24 mouse cellular contexts compared by ENCODE assay signal in the genomic region with DNA sequence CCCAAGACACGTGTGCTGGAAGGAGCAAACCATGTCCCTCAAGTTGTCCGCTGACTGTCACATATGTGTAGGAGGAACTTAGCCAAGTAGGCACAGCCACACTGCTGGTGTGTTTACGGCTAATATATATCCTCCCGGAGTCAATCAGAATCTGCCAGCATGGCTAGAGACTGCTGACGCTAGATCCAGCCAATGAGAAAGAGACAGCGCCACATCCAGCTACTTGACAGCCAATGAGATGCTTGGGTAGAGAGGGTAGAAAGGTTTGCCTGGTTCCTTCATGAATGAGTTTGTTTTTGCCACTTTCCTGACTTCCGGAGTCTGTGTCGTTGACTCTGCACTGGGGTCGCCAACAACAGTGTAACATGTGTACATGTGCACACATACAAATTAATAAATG.
DNase-seq lines count a peak whose midpoint lies in the region; ATAC-seq and TF ChIP-seq lines count a peak whose summit lies in the region.
"Had no signal": no experiment of that assay in that cellular context is flagged by ENCODE, and none has a peak within 500 bp of the region (broad histone marks: within the 10 kb centered on the region; RNA-seq: fewer than 3 reads in every experiment).

No protein-coding gene starts in this region.

- no peaks in the 10 kb centered on the region for H3K36me3 ChIP-seq in midbrain, postnatal 0 days (ENCODE audit: insufficient read depth, low read length)
- no peaks in the 10 kb centered on the region for H3K36me3 ChIP-seq in forebrain, embryonic 10.5 days (replicated peaks)
- H3K36me3 ChIP-seq: embryonic facial prominence, embryonic 10.5 days; embryonic facial prominence, embryonic 12.5 days; forebrain, embryonic 15.5 days; G1E had no signal

- H3K4me3 ChIP-seq in midbrain, postnatal 0 days (ENCODE audit: low read depth, low read length): no peak overlapping the region
- no peak overlapping the region for H3K4me3 ChIP-seq in forebrain, embryonic 10.5 days
- H3K4me3 ChIP-seq: embryonic facial prominence, embryonic 10.5 days; embryonic facial prominence, embryonic 12.5 days; forebrain, embryonic 13.5 days; forebrain, embryonic 15.5 days had no signal

- H3K9ac ChIP-seq in midbrain, postnatal 0 days (replicated peaks; ENCODE audit: low read length, poor library complexity, severe bottlenecking): no peak overlapping the region
- H3K9ac ChIP-seq: embryonic facial prominence, embryonic 12.5 days; forebrain, embryonic 13.5 days; forebrain, embryonic 15.5 days; forebrain, postnatal 0 days had no signal

- no peaks in the 10 kb centered on the region for H3K9me3 ChIP-seq in midbrain, postnatal 0 days (ENCODE audit: low read length)
- no peaks in the 10 kb centered on the region for H3K9me3 ChIP-seq in forebrain, embryonic 10.5 days
- H3K9me3 ChIP-seq: embryonic facial prominence, embryonic 10.5 days; embryonic facial prominence, embryonic 12.5 days; forebrain, embryonic 13.5 days; forebrain, embryonic 15.5 days had no signal

- no peaks in the 10 kb centered on the region for H3K27me3 ChIP-seq in midbrain, postnatal 0 days (ENCODE audit: insufficient read depth, low read length)
- no peaks in the 10 kb centered on the region for H3K27me3 ChIP-seq in forebrain, embryonic 10.5 days (ENCODE audit: poor library complexity, severe bottlenecking)
- H3K27me3 ChIP-seq: embryonic facial prominence, embryonic 12.5 days; forebrain, embryonic 13.5 days; forebrain, embryonic 15.5 days had no signal

- H3K27ac ChIP-seq in midbrain, postnatal 0 days (ENCODE audit: low read depth, low read length): no peak overlapping the region
- H3K27ac ChIP-seq in forebrain, embryonic 10.5 days: no peak overlapping the region
- H3K27ac ChIP-seq: embryonic facial prominence, embryonic 10.5 days; embryonic facial prominence, embryonic 12.5 days; forebrain, embryonic 13.5 days; forebrain, embryonic 15.5 days had no signal

- 94% methylated on average over 9 of the region's 9 CpGs for WGBS in midbrain, postnatal 0 days
- WGBS in forebrain, embryonic 10.5 days: 94% methylated on average over 9 of the region's 9 CpGs

- H3K4me2 ChIP-seq in midbrain, postnatal 0 days (ENCODE audit: low read depth, low read length, poor library complexity, severe bottlenecking): no peak overlapping the region
- H3K4me2 ChIP-seq: embryonic facial prominence, embryonic 12.5 days; forebrain, embryonic 13.5 days; forebrain, embryonic 15.5 days had no signal

- DNase-seq in heart, adult 11 months: peak; percentile 64
- DNase-seq in heart, adult 9 months (ENCODE audit: low spot score in 2 of 2): no peak
- DNase-seq in testis, postnatal 14 days (ENCODE audit: low spot score): peak; percentile 40
- DNase-seq in testis, postnatal 10 days (ENCODE audit: low spot score): no peak
- peak; percentile 4 for DNase-seq in NIH3T3 (ENCODE audit: low read depth)
- peak; percentile 19 for DNase-seq in brain, adult 2 months (ENCODE audit: low read depth, low spot score)
- no peak for DNase-seq in midbrain, postnatal 0 days (ENCODE audit: low spot score)
- DNase-seq in forebrain, embryonic 10.5 days (ENCODE audit: extremely low spot score, low spot score): no peak
- DNase-seq: adrenal gland, adult 8-10 months; adrenal gland, postnatal 14 days; adrenal gland, postnatal 36 days; B cell, adult 2 months; cerebellum, adult 11 months; cerebellum, adult 2 months; cerebellum, adult 9-10 months; cerebellum, postnatal 25 days; forebrain, postnatal 0 days had no signal

- no peak for TF ChIP-seq CTCF in midbrain, postnatal 0 days (IDR thresholded peaks at IDR 0.05)

- no peak for ATAC-seq in midbrain, postnatal 0 days (ENCODE audit: low FRiP score)
- ATAC-seq: activated CD4-positive, CD25-positive, alpha-beta regulatory T cell, adult 4 months; CD4-positive, CD25-positive, alpha-beta regulatory T cell, adult 4 months; forebrain, embryonic 13.5 days had no signal

- H3K4me1 ChIP-seq in midbrain, postnatal 0 days (ENCODE audit: insufficient read depth, low read length): no peaks in the 10 kb centered on the region
- peaks cover 17% of the 10 kb centered on the region for H3K4me1 ChIP-seq in forebrain, embryonic 10.5 days
- H3K4me1 ChIP-seq: forebrain, embryonic 15.5 days had no signal

Comparison
In these comparisons a context has a peak if more than half of its experiments do, and no peak if none do; other contexts are left out.
1. DNase-seq: peak in heart, adult 11 months (single experiment), testis, postnatal 14 days (single experiment), NIH3T3 (single experiment) and brain, adult 2 months (single experiment); none in heart, adult 9 months (0 of 2), testis, postnatal 10 days (single experiment), midbrain, postnatal 0 days (single experiment) and forebrain, embryonic 10.5 days (single experiment).